Mouse (Mus musculus) adrenal gland, adult 18-20 months (tissue): ENCODE data around the gene Cyp4f18. TPM values are rescaled to one million over a fixed set of nuclear protein-coding genes. Genes with fewer than 3 reads are reported as not detected.
"Not testable (repeated sequence)": the region's sequence is repeated elsewhere in the genome, so short reads cannot be mapped to it uniquely, and the experiment has no call there.

Experiments used
- DNase-seq, 2 experiments: peaks; one replicate each; pipeline ENCODE4 v3.0.0; 2021 to 2022; ENCODE audit warnings: low spot score in 2 of 2
- total RNA-seq, 2 experiments: library from RNA; stranded (reverse); gene quantifications; 1 replicate in 1 of 2; 2 replicates in 1 of 2; pipeline ENCODE4 v1.2.3; 2021

The Cyp4f18 gene
- total RNA-seq, 2 experiments from 2014 or later = 9.5 to 15.5 TPM

DNA sequence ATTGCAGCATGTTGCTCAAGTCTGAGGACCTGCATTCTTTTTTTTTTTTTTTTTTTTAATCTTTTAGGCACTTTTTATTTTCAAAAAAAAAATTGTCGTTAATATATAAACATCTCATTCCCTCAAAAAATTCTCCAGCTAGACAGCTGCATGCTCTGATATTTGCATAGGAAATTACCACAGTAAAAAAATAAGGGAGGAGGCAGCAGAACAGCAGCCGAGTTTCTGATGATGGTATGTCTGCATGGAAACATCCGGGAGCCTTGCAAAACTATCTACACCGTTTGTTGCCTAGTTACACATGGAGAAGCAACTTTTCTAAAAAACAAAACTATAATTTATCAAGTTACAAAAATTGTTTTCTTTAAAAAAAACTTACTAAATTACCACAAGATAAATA, 28.0 kb downstream of the Cyp4f18 start:
- DNase-seq = no peak

DNA sequence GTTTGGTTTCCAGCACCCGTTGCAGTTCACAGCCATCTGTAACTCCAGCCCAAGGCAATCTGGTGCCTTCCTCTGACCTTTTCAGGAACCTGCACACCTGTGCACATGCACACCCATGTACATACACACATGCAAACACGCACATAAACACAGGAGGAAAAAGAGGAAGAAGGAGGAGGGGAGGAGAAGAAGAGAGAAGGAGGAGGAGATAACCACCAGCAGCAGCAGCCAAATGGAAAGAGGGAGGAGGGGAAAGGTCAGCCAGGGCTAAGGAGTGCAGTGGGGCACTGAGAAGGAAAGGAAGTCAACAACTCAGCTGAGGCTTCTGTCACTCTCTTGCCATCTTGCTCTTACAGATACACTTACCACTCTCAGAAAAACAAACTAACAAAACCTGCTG, 28.4 kb downstream of the Cyp4f18 start:
- no peak for DNase-seq

DNA sequence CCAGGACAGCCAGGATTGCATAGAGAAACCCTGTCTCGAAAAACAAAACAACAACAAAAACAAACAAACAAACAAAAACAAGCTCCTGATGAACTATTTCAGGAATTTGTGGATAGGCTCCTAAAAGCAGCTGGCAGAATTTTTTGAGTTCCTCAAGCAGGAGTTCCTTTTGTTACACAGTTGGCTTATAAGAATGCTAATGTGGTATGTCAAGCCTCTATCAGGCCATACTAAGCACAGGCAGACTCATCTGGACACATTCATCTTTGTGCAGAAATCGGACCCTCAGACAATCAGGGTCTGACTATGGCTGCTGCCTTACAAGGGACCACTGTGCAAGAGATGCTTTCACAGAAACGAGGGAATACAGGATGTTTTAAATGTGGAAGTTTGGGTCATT, 35.2 kb downstream of the Cyp4f18 start:
- DNase-seq = no peak

DNA sequence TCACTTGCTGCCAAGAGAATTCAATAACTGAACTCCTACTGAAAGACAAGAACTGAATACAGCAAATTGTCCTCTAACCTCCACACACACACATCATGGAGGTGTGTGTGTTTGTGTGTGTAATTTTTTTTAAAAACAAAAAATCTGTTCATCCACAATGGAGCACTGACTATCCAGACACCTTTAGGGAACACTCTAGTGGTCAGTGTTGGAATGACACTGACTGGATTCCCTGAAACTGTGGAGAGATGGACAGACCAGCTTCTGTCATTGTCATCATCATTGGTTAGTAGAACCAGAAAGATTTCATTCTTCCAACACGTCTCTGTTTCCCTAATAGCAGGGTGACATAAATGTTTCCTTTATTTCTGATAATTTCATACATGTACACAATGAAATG, 37.5 kb downstream of the Cyp4f18 start:
- peak in 1 of 2 experiments; percentile 24 for DNase-seq

DNA sequence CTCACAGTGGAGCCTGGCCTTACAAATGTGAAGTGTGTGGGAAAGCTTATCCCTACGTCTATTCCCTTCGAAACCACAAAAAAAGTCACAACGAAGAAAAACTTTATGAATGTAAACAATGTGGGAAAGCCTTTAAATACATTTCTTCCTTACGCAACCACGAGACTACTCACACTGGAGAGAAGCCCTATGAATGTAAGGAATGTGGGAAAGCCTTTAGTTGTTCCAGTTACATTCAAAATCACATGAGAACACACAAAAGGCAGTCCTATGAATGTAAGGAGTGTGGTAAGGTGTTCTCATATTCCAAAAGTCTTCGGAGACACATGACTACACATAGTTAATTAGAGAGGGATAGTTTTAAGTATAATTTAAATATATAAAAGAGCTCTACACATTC, 40.8 kb downstream of the Cyp4f18 start:
- DNase-seq = no peak

DNA sequence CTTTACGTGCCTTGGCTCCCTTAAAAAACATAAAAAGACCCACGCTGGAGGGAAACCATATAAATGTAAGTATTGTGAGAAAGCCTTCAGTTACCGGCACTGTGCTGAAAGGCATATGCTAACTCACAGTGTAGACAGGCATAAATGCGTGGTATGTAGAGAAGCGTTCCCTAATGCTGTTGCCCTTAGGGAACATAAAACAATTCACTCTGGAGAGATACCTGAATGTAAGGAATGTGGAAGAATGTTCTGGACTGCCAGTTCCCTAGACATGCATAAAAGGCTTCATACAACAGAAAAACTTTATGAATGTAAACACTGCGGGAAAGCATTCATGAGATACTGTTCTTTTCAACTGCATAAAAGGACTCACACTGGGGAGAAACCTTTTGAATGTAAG, 41.3 kb downstream of the Cyp4f18 start:
- no peak for DNase-seq

DNA sequence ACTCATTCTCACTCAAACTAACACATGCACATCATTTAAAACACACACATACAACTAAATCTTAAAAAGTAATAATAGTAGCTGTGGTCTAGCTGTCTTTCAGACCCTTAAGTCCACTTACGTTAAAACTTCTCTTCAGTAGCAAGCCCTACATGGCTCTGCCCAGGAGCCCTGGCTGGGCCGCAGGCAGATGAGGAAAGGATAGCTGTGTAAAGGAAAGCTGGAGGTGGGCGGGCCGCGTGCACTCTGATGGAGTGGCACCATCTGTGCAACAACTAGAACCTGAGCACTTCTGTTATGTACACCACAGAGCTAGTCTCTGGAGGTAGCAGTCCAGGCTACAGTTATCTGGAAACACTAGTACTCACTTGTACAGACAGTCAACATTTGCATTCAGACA, 42.2 kb downstream of the Cyp4f18 start:
- no peak for DNase-seq

DNA sequence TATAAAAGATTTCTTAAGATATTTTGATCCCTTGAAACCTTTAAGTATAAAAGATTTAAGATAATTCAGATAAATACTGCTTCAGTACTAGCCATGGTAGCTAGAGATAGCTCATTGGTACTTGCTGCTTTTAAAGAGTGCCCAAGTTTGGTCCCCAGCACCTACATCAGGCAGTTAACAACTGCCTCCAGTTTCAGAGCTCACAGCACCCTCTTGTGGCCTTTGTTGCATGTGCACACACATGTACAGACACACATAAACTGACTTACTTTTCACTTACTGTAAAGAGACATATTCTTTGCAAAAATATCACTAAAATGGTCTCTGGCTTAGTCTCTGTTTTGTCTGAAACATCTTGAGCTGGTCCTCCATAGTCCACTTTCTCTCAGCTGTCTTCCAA, 43.0 kb downstream of the Cyp4f18 start:
- no peak for DNase-seq

DNA sequence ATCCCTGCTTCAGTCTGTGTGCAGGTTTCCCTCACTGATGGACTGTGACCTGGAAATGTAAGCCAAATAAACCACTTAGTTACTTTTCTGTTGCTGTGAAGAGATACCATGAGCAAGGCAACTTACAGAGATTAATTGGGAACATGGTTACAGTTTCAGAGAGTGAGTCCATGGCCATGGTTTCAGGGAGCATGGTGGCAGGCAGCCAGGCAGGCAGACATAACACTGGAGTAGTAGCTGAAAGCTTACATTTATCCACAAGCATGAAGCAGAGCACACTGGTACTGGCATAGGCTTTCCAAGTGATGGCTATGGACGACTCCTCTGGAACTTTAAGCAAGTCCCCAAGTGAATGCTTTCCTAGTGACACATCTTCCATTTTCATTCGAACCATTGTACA, 44.3 kb downstream of the Cyp4f18 start:
- no peak for DNase-seq

DNA sequence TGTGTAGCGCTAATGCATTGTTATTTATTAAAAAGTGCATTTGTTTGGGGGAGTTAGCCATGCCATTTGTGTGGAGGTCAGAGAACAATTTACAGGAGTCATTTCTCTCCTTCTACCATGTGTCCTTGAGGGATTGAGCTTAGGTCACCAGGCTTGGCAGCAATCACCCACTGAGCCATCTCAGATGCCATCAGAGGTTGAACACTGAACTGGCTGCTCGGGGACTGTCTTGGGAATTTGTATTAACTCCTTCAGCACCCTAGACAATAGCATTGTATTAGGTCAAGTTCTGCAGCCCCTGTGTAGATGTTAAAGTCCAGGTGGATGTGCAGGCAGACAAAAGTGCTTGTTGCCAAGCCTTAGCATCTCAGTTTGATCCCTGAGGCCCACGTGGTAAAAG, 45.4 kb downstream of the Cyp4f18 start:
- DNase-seq = peak in 1 of 2 experiments; percentile 21

DNA sequence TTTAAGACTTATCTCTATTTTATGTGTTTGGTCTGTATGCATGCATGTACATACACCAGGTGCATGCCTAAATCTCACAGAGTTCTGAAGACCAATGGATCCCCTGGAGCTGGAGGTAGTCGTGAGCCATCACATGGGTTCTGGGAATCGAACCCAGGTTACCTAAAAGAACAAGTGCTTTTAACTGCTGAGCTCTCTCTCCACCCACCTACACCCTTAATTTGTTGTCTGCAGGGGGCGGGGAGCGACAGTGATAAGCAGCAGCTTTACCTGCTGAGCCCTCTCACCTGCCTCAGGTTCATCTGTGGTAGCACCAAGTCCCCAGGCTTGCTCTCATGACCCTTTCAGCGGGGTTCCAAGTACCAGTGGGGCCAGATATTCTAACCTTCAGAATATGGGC, 47.6 kb downstream of the Cyp4f18 start:
- no peak for DNase-seq

DNA sequence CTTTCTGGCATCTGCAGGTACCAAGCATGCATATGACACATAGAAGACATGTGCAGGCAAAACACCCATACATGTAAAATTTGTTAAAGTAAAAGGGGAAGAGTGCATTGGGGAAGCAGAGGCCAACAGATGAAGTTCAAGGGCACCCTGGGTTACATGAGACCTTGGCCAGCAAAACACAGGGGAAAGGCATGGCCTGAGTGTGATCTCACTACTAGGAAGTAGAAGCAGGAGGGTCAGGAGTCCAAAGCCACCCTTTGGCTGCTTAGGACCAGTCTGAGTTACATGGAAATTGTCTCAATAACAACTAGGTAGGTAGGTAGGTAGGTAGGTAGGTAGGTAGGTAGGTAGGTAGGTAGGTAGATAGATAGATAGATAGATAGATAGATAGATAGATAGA, 48.9 kb downstream of the Cyp4f18 start:
- no peak for DNase-seq

DNA sequence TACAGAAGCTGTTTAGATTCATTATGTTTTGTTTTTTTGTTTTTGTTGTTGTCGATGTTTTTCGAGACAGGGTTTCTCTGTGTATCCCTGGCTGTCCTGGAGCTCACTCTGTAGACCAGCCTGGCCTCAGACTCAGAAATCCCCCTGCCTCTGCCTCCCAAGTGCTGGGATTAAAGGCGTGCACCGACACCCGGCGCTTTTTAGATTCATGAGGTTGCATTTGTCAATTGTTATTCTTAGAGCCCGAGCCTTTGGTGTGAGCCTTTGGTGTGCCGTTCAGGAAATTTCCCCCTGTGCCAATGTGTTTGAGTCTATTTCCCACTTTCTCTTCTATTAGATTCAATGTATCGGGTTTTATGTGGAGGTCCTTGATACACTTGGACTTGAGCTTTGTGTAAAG, 54.8 kb downstream of the Cyp4f18 start:
- DNase-seq = no peak

DNA sequence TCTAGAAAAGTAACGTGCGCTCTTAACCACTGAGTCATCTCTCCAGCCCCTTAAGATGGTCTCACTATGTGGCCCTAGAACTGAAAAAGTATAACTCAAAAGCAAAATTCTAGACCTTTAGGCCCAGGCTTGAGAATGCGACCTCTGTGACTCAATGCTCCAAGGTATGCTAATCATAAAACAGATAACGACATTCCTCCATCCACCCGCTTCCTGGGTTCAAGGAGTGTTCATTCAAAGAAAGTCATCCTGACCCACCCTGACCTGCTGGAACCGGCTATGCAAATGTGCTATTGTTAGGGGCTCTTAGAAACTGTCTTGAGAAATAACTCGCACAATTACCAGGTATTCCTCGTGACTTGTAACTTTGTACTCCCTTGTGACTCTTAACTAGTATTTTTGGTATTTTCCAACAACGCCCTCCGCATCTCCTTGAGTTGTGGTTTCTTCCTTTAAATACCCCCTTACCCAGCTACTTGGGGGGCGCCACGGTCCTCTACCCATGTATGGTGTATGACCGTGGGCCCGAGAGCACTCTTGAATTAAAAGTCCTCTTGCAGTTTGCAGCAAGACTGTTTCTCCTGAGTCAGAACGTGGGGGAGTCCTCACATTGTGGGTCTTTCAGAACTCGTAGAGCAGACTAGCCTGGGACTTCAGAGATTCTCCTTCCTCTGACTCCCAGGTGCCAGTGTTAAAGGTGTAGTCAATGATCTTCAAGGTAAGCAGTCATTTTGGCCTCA, 56.3 kb downstream of the Cyp4f18 start:
- DNase-seq = not testable (repeated sequence)

DNA sequence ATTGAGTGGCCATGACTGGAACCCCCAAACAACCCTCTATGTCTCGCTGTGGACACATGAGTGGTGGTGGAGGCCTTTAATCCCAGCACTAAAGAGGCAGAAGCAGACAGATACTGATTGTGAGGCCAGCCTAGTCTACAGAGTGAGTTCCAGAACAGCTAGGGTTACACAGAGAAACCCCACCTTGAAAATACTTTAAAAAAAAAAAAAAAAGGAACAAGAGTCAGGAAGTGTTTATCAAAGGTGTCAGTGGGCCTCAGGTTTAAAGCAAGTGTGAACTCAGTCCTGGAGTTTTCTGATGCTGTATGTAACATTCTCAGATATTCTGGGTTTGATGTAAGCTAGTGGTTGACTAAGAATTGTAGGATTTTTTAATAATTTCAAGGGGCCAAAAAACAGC, 56.9 kb downstream of the Cyp4f18 start:
- no peak for DNase-seq

DNA sequence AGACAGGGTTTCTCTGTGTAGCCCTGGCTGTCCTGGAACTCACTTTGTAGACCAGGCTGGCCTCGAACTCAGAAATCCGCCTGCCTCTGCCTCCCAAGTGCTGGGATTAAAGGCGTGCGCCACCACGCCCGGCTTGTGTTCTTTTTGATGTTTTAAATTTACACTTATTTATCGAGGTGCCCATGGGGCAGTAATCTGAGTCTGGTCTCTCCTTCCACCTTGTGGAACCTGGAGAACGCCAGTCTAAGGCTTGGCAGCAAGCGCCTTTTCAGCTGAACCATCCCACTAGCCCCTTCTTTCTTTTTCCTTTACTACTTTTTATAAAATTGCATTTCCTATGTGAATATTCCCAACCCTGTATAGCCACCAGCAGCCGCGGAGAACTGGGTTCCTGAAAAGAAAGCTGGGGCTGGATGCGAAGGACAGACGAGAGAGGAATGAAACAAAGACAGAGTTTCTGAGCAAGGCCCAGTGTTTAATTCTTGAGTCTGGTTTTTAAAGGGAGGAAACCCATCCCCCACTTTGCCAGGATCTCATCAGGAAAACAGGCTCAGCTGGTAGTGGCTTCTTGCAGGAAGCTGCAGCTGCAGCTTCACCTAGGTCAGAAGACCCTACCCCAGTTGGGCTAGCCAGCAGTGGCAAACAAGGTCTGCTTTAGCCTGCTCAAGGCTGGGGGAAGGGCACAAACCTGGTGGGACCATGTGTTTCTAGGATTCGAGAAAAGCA, 57.8 kb downstream of the Cyp4f18 start:
- no peak for DNase-seq

DNA sequence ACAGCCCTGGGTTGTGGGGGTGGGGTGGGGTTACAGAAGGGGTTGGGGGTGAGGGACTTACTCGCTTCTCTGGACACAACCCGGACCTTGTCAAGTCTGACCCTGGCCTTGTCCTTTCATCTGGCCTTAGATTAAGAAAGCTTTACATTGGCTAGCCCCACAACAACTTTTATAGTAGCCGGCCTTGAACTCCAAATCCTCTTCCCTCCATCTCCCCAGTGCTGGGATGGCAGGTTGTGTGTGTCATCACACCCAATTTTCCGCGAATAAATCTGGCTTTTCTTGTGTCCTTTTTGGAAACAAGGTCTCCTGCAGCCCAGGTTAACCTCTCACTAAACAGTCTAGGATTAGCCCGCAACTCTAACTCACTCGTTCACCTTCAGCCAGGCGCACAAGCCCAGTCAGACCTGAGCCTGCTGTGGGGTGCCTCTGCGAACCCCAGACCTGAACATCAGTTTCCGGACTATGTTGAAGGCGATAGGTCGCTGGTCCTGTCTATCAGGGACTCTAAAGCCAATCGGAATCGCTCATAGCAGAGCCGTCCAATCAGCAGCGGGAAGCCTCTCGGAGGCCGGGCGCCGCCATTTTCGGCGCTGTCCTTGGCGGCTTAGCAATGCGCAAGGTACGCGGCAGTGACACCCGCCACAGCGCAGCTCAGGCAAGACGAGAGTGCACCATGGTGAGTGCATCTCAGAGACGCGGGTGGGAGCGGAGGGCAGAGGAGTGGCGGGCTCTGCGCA, 58.8 kb downstream of the Cyp4f18 start, which contains the start of gene Zfp961:
Gene Zfp961 (plus strand): TSS at position 557 of the 740 bp plus-strand sequence.
- DNase-seq = peak; percentile 97

DNA sequence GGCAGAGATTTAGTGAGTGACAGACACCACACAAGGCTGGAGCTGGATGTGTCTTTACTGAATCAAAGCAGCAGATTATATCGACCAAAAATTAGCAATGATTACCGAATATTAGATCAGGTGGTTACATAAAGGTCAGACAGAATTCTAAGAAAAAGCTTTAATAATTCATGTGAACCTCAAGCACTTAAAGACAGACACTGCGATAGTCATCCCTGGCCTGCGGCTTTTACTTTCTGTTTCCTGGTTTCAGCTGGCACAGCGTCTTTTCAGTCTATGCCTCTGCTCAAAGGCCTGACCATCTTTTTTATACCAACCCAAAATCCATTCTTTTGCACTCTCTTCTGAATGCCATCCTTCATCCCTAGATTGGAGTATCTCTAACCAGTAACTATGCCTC, 60.8 kb downstream of the Cyp4f18 start:
- DNase-seq = no peak

DNA sequence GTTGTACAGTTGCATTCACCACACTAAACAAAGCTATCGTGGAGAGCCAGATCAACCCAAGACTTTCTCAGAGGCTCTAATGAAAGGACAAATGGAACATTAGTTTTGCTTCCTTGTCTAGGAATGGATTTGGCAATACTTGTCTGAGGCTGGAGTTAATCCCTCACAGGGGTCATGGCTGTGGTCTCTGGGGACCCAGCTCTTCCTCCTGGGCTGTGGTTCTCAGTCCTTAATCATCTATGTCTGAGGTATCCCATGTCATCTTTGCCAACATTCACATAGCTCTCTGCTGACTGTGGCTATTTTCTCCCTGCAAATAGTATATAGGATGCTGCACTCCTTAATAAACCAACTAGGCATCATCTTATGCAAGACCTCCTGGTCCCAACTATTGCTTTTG, 67.7 kb downstream of the Cyp4f18 start:
- DNase-seq = no peak

DNA sequence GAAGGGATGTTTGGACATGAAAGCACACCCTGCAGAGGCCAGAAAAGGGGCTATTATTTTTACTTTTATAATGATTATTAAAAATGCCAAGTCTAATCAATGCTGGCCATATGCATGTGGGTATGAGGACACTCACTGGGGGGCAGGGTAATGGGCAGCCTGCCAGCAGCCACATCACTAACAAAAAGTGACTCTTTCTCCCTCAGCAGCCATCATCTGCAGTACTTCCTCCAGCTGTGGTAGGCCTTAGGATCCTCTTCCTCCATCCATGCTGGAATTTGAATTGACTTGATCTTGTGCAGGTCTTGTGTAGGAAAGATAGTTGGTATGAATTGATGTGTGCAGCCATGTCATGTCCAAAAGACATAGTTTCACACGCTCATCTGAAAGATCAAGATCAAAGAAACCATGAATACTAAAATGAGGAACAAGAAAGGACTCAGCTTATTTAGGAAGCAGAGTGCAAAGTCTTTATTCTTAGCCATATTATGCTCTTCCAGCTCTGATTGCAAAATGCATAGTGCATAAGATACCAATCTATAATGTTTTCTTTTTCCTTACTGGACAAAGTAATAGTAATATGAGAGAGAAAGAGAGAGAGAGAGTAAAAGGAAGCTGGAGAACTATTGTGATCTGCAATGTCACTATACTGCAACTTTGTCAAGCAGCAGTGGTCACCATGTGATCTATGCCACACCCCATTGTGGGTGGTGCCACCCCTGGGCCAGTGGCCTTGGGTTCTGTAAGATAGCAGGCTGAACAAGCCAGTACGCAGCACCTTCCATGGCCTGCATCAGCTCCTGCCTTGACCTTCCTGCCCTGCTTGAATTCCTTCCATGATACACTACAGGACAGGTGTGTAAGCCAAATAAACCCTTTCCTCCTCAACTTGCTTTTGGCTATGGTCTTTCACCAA, 68.9 kb downstream of the Cyp4f18 start:
- no peak for DNase-seq
